Mouse (Mus musculus) gastrocnemius, adult 18-20 months (tissue): ENCODE measurements at regions not wholly inside any gene's neighbourhood (a gene's known extent, or its start where the extent isn't known, plus 50 kb on each side); places are given as distances from the start of the nearest gene placed in this dataset. TPM values are rescaled to one million over a fixed set of nuclear protein-coding genes. Genes with fewer than 3 reads are reported as not detected.
"Not testable (repeated sequence)": the region's sequence is repeated elsewhere in the genome, so short reads cannot be mapped to it uniquely, and the experiment has no call there.

ENCODE experiments used
- DNase-seq: peaks from one replicate; pipeline ENCODE4 v3.0.0; 2021; ENCODE audit warnings: low spot score
- microRNA-seq: library from miRNA; unstranded; fragments of <30 nt; microRNA quantifications from one replicate; pipeline ENCODE4 v1.2.0, GENCODE M21; 2021

DNA sequence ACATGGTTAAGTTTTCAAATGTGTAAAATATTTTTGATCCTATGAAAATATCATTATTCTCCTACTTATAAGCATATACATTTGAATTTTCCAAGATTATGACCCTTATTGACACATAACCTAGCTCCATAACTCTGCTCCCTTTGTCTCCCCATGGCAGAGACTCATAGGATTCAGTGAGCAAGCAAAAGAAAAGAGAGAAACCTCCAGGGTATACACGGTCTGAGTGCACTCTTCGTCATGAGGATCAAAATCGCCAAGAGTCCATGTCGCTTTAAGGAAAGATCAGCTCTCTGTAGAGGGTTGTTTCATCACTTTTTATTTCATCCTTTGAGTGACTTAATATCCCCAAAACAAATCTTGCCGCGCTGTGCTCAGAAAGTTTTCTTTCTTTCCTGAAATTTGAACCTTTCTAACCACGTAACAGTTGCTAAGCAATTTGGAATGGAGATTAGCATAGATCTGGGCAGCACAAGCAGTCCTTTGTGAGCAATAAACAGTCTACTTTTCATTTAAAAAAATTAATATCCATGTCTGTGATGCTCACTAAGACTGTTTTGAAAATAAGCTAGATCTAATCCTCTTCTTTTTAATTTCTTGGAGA lies 1158.0 kb downstream of the A830018L16Rik start:
- DNase-seq = no peak

DNA sequence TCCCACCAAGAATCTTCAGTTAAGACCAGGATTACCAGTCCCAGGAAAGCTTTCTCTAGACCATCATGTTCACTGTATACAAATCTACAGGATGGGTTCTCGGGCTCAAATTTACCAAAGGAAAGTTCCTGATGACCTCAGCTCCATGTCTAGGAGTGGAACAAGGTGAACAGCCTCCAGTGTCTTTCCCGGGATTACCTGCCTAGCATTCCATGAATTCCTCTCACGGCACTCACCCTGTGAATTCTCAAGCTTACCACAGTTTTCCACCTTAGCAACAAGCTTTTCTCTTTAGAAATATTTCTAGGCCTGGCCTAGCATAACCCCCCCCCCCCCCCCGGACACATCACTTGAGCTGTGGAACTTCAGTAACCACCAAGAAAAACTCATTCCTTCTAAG lies 1158.9 kb downstream of the A830018L16Rik start:
- no peak for DNase-seq

- no peak for DNase-seq
Measured at GRCm38 (mm10) chr1:12574274-12574673, 1160.4 kb downstream of the A830018L16Rik start.

- DNase-seq = no peak
Measured at GRCm38 (mm10) chr1:12577027-12577703, 1163.3 kb downstream of the A830018L16Rik start.

DNA sequence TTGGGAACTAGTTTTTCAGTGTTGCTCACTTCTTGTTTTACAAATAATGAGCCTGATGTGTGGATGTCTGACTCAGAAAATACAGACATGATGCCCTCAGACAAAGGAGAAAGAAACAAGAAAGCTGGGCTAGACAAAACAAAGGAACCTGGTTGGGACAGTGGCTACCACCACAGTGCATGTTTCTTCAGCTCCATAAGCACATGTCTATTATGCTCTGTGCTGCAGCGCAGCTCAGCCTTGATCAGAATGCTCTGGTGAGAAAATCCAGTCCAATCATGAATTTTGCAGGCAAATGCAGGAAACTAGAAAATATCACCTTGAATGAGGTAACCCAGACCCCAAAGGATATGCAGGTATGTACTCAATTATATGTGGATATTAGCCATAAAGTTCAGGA lies 1164.1 kb downstream of the A830018L16Rik start:
- DNase-seq = no peak

DNA sequence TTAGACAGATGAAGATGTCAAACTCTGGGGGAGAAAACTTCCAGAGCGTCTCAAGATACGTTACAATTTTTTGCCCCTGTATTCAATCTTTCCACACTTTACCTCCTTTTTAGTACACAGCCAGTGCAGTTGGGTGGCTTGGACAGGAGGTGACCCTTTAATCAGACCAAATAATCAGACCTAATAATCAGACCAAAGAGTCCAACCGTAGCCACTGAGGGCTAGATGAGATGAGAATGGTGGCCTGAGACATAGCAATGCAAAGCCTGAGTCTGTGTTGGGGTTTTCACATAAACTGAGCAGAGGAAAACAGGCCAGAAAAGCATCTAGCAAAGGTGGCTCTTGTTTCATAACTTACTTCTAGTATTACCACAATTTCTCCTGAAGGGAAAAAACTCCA lies 1169.1 kb downstream of the A830018L16Rik start:
- no peak for DNase-seq

DNA sequence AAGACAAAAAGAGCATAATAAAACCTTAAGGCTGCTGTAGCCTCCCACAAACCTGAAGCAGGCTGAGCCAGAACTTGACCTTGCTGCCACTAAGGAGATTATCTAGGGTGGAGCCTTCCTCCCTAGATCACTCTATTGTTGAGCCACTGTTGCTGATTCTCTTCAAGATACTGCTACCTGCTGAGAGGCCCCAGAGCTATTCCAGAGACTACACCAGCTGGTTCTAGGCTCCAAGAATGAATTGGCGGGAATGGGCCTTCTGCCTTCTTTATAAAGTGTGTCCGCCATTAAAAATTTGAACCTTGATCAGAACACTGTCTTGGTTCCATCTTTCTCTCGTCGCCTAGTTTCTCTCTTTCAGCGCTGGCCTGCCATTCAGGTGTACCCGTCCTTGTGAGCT lies 1173.1 kb downstream of the A830018L16Rik start:
- not testable (repeated sequence) for DNase-seq

GRCm38 (mm10) chr1:12612102-12612501 lies 1198.2 kb downstream of the A830018L16Rik start:
- DNase-seq = peak; percentile 13

GRCm38 (mm10) chr1:12615303-12615702 lies 1201.4 kb downstream of the A830018L16Rik start:
- DNase-seq = no peak

DNA sequence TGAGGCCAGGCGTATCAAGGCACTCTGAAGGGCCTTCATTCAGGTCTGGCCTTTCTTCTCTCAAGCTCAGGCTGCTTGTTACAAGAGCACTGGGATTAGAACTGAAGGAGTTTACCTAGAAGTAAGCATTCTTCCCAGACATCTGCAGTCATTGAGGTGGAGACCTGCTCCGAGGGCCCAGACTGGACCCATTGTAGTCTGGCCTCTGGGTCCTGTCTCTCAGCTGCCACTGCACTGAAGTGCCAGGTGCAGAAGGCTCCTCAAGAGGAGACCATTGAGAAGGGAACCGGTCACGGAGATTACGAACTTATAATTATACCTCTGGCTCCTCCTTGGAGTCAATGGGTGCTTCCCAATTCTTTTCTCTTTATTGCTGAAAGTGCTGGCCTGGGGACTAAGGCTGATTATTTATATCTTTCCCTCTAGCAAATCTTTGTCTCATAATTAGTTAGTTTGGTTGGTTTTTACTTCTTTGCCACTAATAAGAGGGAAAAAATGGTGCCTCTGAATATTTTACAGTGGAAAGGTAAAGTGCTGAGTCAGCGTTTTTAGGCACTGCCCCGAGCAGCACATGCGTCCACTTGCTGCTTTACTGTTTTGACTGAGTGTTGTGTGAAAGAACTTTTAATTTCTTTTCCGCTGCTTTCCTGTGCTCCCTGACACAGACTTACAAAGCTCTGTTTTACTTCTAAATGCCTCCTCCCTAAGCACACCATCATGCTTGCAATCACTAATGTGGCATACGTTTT lies 1202.0 kb downstream of the A830018L16Rik start:
- no peak for DNase-seq

GRCm38 (mm10) chr1:12619981-12620380 lies 1206.1 kb downstream of the A830018L16Rik start:
- DNase-seq = no peak

GRCm38 (mm10) chr1:12620825-12621224 lies 1206.9 kb downstream of the A830018L16Rik start:
- no peak for DNase-seq

DNA sequence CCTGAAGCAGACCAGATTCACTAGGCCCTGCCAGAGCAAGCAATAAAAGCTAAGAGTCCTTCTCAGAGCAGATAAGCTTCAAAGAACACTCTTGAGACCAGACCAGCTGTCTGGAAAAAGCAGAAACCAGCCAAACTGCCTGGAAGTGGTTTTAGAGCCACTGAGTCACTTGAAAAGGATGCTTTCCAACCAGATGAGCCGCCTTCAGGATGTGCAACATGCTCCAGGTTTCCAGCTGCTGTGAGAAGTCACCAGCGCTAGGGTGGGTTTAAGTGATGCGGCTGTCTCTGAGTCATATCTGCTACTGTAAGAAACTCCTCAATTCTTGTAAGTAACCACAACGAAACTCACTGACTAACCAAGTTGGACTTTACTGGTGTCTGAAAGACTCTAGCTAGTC lies 1209.3 kb downstream of the A830018L16Rik start:
- DNase-seq = no peak

DNA sequence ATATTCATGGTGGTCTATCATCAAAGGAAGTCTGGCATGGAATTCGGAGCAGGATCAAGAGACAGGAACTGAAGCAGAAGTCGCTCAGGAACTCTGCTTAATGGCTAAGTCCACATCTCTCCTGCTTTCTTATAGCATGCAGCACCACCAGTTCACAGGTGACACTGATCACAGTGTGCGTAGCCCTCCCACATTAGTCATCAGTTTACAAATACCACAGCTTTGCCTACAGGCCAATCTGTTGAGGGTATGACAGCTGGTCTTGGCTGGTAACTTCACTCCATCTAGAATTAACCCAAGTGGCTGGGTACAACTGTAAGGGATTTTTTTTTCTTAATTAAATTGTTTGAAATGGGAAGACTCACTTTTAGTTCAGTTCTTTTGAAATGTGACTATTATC lies 1219.1 kb downstream of the A830018L16Rik start:
- DNase-seq = no peak

DNA sequence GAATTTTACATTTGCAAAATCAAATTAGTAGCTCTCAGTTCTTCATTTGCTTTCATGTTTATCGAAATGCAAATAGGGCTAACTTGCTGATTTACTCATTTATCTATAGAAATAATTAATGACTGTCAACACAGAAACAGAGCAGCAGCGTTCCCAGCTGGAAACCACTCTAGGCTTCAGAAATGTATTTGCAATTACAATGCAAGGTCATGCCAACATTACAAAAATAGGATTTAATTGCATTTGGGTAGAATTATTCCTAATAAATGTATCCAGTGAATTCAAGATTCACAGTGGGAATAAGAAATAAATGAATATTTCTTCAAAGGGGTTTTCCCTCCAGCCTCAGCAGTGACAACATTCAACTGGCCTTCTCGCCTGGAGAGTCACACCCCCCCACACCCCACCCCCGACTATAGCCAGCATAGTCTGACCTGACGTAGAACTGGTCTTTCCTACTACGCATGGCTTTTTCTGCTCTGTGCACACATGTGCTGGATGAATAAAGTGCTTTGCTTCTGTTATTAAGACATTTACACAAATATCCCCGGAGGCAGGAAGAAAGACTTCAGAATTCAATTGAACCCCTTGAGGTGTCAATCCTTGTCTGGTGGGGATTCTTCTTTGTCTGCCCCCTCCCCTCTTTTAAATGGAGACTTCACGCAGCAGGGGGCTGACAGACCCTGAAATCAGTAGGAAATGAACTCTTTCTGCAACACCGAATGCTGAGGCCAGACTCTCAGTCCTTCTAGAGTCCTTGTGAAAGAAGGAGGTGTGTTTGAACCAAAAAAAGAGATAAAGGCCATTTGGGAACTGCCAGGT lies 1222.6 kb downstream of the A830018L16Rik start:
- DNase-seq = no peak

- no peak for DNase-seq
Measured at GRCm38 (mm10) chr1:12640983-12641382, 1227.1 kb downstream of the A830018L16Rik start.

Small RNA genes lying in the stretch of these regions (microRNA-seq; reads per million reads assigned to microRNA genes)
- gene Mir6341 = not detected
